Mouse (Mus musculus): ENCODE data around the gene Ifnar2.
"Not testable (repeated sequence)": the region's sequence is repeated elsewhere in the genome, so short reads cannot be mapped to it uniquely, and the experiment has no call there.

Gene Ifnar2

DNA sequence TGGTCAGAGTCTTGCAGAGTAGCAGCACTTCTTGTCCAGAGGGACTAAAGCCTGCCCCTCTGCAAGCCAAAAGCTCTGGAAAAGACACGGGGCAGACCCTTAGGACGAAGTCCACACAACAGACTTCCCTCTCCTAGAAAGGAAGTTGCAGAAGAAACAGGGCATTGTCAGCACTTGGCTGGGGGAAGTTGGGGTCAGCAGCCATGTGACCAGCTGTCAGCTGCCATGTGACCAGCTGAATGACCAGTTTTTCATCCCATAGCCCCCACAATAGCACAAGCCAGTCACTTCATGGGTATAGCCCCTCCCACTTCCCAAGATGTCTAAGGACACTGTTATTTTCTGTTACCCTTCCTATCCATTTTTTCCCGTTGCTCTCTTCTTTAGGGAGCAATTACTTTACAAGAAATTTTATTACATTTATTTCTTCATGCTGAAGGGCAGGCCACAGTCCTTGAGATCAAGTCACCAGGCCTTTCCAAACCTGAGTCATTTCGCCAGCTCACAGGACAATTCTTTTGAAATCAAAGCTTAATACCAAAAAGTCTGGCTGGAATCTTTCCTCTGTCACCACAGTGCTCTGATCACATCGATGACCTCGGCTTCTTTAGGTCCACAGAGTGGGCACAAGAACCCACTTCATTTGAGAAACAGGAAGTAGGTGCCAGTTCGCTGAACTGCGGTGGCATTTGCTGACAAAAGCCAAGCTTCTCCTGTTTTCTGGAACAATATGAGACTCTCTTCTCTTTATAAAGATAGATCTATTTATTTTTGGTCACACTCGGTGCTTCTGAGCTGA, 43.0 kb downstream of the Ifnar2 start:
- in situ Hi-C loops (cut with MboI; ENCODE audit: low sequenced_read_pairs), result no loop called here

DNA sequence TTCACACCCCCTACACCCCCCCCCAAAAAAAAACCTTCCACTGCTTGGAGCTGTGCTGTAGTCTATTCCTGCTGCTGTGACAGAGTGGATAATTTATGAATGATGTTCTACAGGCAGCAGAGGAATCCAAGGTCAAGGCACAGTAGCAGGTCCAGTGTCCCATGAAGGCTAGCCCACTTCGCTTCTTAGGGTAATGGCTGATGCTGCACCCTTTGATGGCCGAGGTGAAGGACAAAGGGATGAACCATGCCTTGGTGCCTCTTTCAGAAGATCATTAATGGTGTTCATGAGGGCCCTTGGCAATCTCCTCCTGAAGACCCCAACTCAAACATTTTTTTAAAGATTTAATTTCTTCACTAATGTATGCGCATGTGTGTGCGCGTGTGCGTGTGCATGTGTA, 43.8 kb downstream of the Ifnar2 start:
- in situ Hi-C loops (cut with MboI; ENCODE audit: low sequenced_read_pairs), result no loop called here

DNA sequence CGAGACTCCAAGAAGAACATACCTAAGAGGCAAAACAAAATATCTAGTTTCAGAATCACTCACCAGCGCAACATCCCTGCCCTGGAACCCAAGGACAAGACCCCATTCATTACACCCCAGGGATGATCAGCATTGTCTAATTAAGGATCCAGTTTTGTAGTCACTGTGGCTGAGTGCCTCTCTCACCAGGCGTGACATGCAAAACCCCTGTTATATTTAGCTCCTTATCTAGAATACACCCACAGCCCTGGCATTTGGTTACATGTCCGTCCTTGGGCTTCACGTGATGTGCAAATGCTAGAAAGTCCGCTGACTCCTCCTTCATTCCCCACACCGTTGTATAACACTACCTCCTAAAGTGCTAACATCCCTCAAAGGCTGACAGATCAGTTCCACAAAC, 44.4 kb downstream of the Ifnar2 start:
- in situ Hi-C loops (cut with MboI; ENCODE audit: low sequenced_read_pairs), result no loop called here

DNA sequence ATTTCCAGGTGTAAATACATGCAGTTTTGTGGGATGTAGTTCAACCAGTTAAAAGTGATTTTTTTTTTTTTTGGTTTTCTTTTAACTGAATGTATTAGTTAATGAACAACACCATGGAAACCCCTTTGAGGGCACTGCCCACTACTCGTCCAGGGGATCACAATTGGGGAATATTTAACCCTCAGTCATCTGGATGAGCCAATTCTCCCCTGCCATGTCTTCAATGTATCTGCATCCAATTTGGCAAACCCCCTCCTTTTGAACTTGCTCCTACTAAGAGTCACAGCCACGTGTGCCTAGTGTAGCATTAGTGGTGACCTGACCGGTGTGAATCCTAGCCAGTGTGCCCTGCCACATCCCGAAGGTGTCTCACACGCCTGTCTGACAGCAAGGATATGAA, 45.9 kb downstream of the Ifnar2 start:
- in situ Hi-C loops (cut with MboI; ENCODE audit: low sequenced_read_pairs), result no loop called here

DNA sequence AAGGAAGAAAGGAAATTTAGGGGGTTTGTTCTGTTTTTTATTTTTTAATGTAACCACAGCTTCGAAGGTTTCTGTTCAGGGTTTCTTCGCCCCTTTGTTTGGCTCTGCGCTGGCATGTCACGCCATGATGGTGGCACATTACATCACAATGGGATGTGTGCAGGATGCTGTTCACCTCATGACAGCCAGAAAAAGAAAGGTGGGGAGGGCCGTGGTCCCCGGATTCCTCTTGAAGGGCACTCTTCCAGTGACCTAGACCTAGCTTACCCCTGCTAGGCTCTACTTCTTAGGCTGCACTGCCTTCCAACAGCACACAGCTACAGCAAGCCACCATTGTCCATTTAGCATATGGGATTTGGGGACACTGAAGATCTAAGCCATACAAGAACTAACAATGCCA, 53.2 kb downstream of the Ifnar2 start:
- in situ Hi-C loops (cut with MboI; ENCODE audit: low sequenced_read_pairs), result no loop called here

DNA sequence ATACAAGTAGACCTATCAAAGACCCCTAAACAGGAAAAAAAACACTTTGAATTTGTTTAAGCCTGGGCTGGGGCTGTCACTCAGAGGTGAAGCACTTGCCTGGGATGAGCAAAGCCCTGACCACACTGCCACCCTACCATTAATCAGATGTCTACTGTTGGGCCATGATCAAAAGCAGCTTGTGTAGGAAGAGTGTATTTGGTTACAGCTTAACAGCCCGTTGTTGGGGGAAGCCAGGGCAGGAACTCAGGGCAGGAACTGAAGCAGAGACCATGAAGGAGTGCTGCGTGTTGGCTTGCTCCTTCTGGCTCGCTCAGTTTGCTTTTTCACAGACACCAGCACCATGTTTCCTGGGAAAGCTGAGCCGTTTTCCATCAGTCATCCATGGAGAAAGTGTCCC, 54.0 kb downstream of the Ifnar2 start:
- in situ Hi-C loops (cut with MboI; ENCODE audit: low sequenced_read_pairs), result no loop called here

DNA sequence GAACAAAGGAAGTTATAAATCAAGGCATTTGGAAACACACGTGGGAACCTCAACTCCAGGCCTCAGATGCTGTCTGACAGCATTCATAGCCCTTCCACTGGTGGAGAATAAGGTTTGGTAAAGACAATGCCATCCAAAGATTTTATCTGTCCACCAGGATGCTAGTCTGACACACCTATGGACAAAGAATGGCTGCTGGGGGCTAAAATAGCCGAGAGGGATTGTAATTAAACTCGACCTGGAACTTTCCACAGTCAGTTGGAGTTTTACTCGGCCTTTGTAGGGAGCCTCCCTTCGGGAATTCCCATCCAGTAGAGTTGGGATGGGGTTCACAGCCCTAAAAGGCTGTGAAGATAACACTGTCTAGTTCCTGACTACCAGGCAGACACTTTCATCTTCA, 54.9 kb downstream of the Ifnar2 start:
- in situ Hi-C loops (cut with MboI; ENCODE audit: low sequenced_read_pairs), result no loop called here

DNA sequence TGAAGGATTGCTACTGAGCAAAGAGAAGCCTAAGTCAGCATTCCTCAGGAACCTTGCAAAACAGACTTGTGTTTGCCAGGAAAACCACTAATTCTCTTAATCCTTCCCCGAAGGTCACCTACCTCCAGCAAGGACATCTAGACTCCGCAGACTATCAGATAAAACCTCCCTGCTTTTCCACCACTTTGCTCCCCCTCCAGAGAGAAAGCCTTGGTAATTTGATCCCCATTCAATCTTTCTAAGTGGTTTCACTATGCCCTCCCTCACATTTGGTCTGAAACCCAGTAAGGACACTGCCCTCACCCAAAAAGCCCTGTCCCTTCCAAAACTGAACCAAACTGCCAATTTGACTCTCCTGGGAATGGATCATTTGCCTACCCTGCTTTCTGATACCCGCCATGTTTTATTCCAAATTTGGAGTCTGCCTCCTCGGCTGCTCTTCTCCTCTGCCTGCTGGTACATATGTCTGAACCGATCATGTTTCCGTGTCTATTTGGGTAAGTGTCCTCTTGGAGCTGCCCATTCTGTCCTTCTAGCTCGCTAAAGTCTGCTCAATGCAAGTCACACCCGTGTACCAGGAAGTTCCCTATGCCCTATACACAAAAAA, 55.8 kb downstream of the Ifnar2 start:
- in situ Hi-C loops (cut with MboI; ENCODE audit: low sequenced_read_pairs), result no loop called here

DNA sequence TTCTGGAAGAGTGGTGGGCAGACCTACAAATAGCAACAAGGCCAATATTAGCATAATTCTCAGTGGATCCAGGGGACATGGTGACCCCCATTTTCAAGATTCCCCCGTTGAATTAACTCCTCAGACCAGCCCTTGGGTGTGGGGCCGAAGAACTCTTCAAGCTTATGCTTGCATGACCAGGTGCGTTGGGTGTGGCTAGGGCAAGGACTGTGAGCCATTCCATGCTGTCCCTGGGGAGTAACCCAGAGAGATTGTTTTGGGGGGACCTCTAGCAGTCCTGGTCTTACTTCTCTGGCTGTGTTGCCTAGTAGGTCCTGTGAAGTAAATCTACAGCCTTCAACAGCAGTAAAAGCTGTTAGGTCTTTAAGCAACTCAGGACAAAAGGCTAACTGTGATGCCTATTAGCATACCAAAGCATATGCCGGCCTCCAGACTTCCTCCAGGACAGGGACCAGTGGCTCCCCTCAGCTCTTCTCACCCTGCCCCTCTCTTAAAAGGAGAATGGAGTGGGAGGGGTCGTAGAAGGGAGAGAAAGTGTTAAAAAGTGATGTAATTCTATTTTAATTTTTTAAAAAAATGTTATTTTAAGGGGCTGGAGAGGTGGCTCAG, 60.2 kb downstream of the Ifnar2 start:
- in situ Hi-C loops (cut with MboI; ENCODE audit: low sequenced_read_pairs), result no loop called here

DNA sequence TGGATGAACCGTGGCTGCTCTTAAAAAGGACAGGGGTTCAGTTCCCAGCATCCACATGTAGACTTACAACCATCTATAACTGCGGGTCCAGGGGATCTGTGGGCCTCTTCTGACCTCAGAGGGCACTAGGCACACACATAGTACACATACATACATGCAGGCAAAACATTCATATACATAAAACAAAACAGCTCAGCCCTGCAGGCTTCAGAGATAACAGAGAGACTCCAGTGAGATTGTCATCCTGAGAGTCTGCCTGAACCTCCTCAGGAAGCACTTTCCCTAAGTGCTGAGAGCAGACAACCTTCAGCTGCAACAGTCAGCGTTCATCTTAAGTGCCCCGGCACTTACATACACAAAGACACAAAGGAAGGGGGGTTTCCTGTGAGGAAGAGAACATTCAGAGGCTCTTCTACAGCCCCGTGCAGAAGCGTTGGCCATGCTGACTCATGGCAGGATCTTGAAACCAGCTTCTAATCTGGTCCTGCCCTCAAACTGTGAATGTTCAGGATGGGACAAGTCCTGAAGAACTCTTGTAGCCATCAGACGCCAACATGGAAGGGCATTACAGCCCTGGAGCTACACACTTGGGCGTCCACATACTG, 60.8 kb downstream of the Ifnar2 start:
- in situ Hi-C loops (cut with MboI; ENCODE audit: low sequenced_read_pairs), result no loop called here

DNA sequence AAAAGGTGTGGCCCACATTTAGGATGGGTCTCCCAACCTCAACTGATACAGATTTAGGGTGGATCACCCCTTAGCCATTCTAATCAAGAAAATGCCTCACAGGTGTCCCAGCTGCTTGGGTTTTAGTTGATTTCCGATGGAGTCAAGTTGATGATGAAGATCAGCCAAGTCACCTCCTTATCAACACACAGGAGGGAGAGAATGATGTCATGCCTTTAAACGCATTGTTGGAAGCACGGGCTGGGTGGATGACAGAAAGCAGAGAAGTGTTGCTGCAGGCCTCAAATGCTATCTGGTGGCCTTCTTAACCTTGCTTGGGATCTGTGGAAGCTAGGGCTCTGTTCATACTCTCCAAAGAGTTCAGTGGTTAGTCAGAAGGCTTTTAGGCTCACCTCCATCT, 61.5 kb downstream of the Ifnar2 start:
- in situ Hi-C loops (cut with MboI; ENCODE audit: low sequenced_read_pairs), result no loop called here

DNA sequence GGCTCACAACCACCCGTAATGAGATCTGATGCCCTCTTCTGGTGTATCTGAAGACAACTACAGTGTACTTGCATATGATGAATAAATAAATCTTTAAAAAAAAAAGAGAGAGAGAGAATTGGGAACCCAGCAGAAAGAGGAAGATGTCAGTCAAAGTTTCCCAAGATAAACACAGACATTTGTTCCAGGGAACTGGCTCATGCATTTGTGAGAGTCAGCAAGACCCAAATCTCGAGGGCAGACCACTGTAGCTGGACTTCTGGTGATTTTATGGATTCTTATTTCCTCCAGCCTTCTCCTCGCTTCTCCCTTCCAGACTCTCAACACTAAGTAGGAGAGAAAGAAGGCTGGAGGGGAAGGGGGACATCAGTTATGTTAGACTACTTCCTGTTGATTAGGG, 65.5 kb downstream of the Ifnar2 start:
- in situ Hi-C loops (cut with MboI; ENCODE audit: low sequenced_read_pairs), result no loop called here

DNA sequence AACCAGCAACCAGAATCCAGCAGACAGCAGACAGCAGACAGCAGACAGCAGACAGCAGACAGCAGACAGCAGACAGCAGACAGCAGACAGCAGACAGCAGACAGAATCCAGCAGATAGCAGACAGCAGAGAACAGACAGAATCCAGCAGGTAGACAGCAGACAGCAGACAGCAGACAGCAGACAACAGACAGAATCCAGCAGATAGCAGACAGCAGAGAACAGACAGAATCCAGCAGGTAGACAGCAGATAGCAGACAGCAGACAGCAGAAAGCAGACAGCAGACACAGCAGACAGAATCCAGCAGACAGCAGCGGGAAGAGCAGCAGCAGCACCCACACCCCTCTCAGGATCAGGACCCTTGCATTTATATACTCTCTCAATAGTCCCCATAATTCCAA, 66.0 kb downstream of the Ifnar2 start:
- in situ Hi-C loops (cut with MboI; ENCODE audit: low sequenced_read_pairs), result not testable (repeated sequence)

DNA sequence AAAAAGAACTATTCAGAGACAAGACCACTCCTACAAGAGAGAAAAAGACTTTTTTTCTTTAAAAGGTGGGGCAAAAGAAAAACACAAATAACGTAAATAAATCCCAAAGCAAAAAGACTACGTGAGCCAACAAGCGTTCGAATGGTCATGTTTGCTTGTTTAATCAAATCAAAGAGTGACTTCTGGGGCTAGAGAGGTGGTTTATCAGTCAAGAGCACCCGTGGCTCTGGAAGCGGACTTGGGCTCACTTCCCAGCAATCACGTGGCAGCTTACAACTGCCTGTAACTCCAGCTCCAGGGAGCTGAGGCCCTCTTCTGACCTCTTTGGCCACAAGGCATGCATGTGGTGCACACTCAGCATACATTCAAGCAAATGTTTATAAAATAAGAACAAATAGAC, 68.8 kb downstream of the Ifnar2 start:
- in situ Hi-C loops (cut with MboI; ENCODE audit: low sequenced_read_pairs), result no loop called here

DNA sequence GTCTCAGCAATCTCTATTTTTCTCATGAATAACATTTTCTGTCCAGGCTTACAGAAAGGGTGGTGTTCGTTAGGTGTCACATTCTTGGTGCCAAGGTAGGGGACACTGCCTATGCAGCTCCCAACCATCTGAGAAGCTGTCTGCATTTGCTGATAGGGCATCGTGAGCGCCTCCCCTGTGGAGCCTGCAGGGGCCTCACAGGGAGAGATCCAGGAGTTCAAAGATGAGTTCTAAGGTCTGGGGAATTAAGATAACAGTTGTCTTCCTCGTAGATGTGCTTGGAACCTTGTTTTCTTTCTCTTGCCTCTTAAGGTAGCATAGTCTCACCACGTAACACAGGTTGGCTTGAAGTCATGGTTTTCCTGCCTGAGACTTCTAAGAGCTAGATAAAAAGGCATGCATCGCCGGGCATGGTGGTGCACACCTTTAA, 69.2 kb downstream of the Ifnar2 start:
- in situ Hi-C loops (cut with MboI; ENCODE audit: low sequenced_read_pairs), result no loop called here

DNA sequence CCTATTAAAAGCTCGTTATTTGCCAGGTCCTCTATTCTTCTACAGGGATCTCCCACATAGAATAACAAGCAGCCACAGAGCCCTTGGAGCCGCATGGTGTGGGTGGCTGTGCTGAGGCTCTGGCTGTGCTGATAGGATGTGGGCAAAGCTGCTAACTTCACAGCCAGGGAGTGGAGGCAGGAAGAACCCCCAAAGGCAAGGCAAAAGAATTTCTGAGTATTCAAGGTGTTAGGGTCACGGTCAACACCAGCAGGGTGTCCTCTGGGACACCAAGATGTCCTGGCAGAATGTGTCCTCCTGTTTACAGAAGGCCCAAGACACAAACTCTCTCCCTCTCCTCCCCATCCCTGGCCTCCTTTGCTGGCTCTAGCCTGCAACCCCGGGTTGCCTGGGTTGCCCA, 69.9 kb downstream of the Ifnar2 start:
- in situ Hi-C loops (cut with MboI; ENCODE audit: low sequenced_read_pairs), result no loop called here

DNA sequence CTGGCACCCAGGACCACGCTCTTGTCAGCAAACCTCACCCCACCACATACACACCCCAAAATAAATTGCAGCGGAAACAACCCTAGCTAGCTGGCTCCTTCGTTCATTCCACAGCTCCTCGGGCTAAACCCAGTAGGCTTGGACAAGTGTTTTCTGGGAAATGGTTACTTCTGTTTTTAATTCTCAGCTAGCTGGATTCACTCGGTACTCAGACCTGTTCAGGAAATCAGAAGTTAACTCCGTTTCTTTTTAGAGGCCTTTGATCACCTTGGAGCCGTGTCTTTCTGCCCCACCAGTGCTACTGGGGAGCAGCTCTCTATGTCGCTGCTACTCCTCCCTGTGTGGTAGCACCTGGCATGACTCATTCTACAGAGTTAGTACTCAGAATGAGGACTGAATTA, 70.6 kb downstream of the Ifnar2 start:
- in situ Hi-C loops (cut with MboI; ENCODE audit: low sequenced_read_pairs), result no loop called here

DNA sequence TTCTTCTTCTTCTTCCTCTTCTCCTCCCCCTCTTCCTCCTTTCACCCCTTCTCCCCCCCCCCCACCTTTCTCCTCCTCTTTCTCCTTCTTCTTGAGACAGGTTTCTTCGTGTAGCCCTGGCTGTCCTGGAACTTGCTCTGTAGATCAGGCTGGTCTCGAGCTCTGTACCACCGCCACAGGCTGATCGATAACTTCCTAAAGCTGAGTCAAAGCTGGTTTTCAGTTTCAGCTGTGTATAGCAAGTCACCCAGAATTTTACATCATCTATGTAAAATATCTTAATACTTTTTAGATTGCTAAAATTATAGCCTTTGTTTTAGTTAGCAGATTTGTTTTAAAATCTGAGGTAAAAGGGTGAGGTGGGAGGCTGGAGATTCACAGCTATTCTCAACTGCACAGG, 72.3 kb downstream of the Ifnar2 start:
- in situ Hi-C loops (cut with MboI; ENCODE audit: low sequenced_read_pairs), result no loop called here

DNA sequence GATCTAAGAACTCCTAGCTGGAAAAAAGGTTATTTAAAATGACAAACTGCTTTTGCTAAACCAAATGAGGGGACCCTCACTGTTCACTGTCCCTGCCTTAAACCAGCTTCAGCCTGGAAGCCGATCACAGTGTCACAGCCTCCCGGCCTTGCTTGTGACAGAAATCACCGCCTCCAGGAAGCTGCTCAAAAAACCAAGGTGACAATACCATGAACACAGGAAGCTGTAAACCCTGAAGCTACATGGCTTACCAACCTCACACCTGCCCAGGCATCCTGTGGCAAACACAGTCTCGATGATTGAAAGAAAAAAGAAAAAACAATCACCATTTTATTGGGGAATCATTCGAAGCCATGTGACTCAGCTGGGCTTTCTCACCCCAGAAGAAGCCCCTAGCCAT, 73.0 kb downstream of the Ifnar2 start:
- in situ Hi-C loops (cut with MboI; ENCODE audit: low sequenced_read_pairs), result no loop called here

DNA sequence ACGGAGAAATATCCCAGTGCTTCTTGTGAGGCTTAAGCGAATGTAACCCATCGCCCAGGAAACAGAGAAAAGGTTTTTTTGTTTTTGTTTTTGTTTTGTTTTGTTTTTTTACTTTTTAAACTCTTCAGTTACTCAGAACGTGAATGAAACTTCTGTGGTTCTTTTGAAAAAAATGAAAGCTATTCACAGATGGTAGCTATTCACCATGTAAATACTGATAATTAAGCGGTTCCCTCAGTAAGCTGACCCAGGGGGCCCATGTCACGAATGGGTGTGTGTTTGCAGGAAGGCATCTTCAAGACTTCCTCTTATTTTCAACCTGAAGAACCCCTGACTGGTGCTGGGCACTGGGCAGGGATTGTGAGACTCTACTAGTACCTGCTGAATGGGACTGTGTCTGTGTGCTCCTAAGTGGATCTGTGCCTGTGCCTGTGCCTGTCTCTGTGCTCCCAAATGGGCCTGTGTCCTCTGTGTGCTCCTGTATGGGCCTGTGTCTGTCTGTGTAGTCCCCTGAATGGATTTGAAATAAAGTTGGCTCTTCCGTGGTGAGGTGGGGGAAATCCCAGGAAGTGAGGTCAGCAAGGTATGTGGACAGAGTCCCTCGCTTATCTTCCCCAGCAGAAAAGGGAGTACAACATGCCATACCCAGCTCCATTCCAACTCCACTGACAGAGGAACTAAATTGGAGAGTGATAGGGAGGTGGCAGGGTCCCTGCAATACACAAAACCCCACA, 74.4 kb downstream of the Ifnar2 start:
- in situ Hi-C loops (cut with MboI; ENCODE audit: low sequenced_read_pairs), result no loop called here

DNA sequence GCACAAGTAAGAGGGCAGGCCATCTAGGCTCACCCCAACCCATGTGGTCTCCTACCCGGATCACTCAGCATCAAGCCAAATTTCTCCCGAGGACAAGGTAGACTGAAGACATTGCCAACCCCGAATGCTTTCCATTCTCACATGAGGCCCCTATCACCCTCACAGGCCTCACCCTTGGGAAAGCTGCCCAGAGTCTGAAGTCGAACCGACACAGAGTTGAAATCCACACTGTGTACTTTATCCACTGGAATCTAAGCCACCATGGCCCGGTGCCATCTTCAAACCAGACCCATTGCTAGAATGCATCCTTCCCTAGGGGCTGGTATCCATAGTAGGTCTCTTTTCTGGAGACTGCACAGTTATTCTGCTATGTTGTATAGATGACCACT, 74.9 kb downstream of the Ifnar2 start:
- in situ Hi-C loops (cut with MboI; ENCODE audit: low sequenced_read_pairs), result no loop called here
